Mouse (Mus musculus): ENCODE results near the gene Cxcr4.

Cxcr4 gene

GRCm38 (mm10) chr1:128540213-128540612 is 51.9 kb downstream of the Cxcr4 start:
- in situ Hi-C loops (cut with MboI; ENCODE audit: unreplicated experiment in 2 of 2): no loop called here

GRCm38 (mm10) chr1:128539555-128539954 is 52.5 kb downstream of the Cxcr4 start:
- in situ Hi-C loops (cut with MboI; ENCODE audit: unreplicated experiment in 2 of 2): no loop called here
